Mouse (Mus musculus) megakaryocyte, embryonic 14.5 days (primary cell): ENCODE results near the gene Cldn4. TPM values are rescaled to one million over a fixed set of nuclear protein-coding genes. Genes with fewer than 3 reads are reported as not detected.
A peak's percentile ranks its signal among the peaks of the same experiment; 100 is the strongest.
"Not testable (repeated sequence)": the region's sequence is repeated elsewhere in the genome, so short reads cannot be mapped to it uniquely, and the experiment has no call there.

ENCODE experiments used
- H3K27me3 ChIP-seq: replicated peaks from 2 replicates; pipeline ENCODE3; 2012; ENCODE audit warnings: inconsistent platforms
- H3K36me3 ChIP-seq: replicated peaks from 2 replicates; pipeline ENCODE3; 2012; ENCODE audit warnings: low read length, inconsistent platforms, mixed read lengths
- H3K4me1 ChIP-seq: 2 replicates; pipeline ENCODE4 v1.6.1; 2012; ENCODE audit warnings: inconsistent platforms
- H3K4me3 ChIP-seq: replicated peaks from 2 replicates; pipeline ENCODE3; 2012; ENCODE audit warnings: moderate library complexity, mild to moderate bottlenecking, inconsistent platforms
- H3K9me3 ChIP-seq: 2 replicates; pipeline ENCODE4 v1.6.1; 2012; ENCODE audit warnings: inconsistent platforms
- FLI1 ChIP-seq: IDR thresholded peaks from 2 replicates; pipeline ENCODE4 v1.6.1; 2012; ENCODE audit warnings: low read length, inconsistent platforms, mixed read lengths
- GATA1 ChIP-seq: IDR thresholded peaks from 3 replicates; pipeline ENCODE4 v1.6.1; 2012; ENCODE audit warnings: mixed read lengths, low read length, inconsistent platforms, borderline replicate concordance
- polyA plus RNA-seq: library from polyadenylated mRNA; stranded (reverse); fragments of >175 nt; gene quantifications from 2 replicates; pipeline ENCODE4 v1.2.3, GENCODE M21; 2012; ENCODE audit warnings: low replicate concordance; ENCODE audit not compliant: insufficient read depth

Gene Cldn4
- polyA plus RNA-seq, 1 experiment, result not detected

DNA sequence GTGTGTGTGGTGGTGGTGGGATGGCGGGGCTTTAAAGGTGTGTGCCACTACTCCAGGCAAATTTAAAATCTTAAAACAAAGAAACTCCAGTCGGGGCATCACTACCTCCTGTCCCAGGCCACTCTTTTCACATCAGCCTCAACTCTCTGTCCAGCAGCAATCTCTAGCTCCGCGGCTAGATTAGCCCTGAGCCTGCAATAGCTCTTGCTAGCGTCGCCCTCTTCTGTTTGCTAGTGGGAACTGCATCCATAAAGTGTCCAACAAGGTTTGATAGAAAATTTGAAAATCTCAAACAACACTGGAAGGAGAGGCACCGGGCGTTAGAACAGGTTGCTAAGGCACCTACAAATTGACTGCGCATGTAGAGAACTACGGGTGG is 18.7 kb upstream of the Cldn4 start:
- no peaks in the 10 kb centered on the region for H3K9me3 ChIP-seq
- H3K4me3 ChIP-seq, result peak overlapping the region; percentile 90
- H3K27me3 ChIP-seq, result peaks cover 21% of the 10 kb centered on the region

DNA sequence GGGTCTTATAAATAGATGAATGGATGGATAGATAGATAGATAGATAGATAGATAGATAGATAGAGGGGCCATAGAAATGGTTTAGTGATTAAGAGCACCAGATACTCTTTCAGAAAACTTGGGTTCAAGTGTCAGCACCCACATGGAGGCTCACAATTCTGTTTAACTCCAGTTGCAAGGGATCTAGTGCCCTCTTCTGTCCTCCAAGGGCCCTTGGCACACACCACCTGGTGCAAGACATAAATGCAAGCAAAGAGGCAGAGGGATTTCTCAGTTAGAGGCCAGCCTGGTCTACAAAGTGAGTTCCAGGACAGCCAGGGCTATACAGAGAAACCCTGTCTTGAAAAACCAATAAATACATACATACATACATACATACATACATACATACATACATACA is 17.9 kb upstream of the Cldn4 start:
- H3K4me1 ChIP-seq, result peaks cover 57% of the 10 kb centered on the region
- H3K9me3 ChIP-seq, H3K36me3 ChIP-seq, H3K4me3 ChIP-seq: not testable (repeated sequence)
- peaks cover 21% of the 10 kb centered on the region for H3K27me3 ChIP-seq

More for the DNA sequence above, 18.7 kb upstream of the Cldn4 start:
- Histone ChIP-seq H3K36me3 (no peaks in the 10 kb centered on the region), H3K4me1 (peaks cover 49% of the 10 kb centered on the region)
- no peak for TF ChIP-seq FLI1
- no peak for TF ChIP-seq GATA1

DNA sequence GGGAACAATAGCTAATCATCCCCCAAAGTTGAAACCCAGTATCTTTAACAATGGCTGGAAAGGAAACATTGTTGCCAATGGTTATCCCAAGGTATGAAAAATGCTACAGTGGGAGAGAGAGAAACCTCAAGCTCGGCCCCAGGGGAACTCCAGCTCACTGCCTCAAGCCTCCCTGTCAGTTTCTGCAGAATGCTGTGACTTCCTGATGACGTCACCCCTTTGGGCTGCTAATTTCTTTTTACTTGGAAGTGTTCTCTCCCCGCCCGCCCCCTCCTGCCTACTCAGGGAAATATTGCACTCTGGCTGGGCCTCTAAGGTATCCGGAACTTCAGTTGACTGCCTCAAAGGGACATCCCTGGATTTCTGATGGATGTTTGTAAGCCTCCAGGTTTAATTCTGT is 16.8 kb upstream of the Cldn4 start:
- no peaks in the 10 kb centered on the region for H3K36me3 ChIP-seq

DNA sequence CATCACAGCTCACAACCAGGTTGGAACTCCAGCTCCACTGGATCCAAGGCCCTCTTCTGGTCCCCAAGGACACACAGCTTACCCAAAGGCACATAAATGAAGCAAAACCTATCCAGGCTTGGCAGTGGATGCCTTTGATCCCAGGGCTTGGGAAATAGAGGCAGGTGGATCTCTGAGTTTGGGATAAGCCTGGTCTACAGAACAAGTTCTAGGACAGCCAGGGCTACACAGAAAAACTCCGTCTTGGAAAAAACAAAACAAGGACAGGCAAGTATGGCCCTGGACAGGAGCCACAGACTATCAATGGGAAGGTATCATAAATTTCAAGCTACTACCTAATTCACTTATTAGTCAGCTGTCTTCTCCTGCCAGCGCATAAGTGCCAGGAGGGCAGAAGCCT is 14.8 kb upstream of the Cldn4 start:
- Histone ChIP-seq H3K36me3 (no peaks in the 10 kb centered on the region), H3K9me3 (no peaks in the 10 kb centered on the region), H3K27me3 (peaks cover 1% of the 10 kb centered on the region), H3K4me3 (no peak overlapping the region), H3K4me1 (peaks cover 87% of the 10 kb centered on the region)
- TF ChIP-seq GATA1, result no peak
- no peak for TF ChIP-seq FLI1

More for the DNA sequence above, 16.8 kb upstream of the Cldn4 start:
- TF ChIP-seq GATA1 (no peak), FLI1 (no peak)
- Histone ChIP-seq H3K27me3 (peaks cover 17% of the 10 kb centered on the region), H3K4me1 (peaks cover 68% of the 10 kb centered on the region), H3K4me3 (no peak overlapping the region), H3K9me3 (no peaks in the 10 kb centered on the region)

DNA sequence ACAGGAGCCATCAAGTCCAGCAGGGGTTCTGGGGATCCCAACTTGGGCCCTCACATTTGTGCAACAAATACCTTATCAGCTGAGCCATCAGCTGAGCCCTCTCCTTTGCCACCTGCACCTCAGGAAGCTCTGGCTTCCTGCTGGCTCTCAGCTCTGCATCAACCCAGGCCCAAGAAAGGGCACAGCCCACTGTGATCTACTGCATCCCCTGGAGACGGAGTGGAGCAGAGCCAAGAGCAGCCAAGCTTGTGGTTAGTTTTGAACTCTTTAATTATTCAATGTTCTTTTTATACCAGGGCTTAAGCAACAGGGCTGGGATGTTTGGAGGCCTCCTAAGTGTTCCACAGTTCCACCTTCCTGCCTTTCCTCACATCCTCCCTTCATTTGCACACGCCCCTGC is 13.7 kb upstream of the Cldn4 start:
- H3K4me3 ChIP-seq, result no peak overlapping the region
- peaks cover 87% of the 10 kb centered on the region for H3K4me1 ChIP-seq
- no peak for TF ChIP-seq FLI1
- TF ChIP-seq GATA1, result no peak
- no peaks in the 10 kb centered on the region for H3K27me3 ChIP-seq
- no peaks in the 10 kb centered on the region for H3K36me3 ChIP-seq
- no peaks in the 10 kb centered on the region for H3K9me3 ChIP-seq

DNA sequence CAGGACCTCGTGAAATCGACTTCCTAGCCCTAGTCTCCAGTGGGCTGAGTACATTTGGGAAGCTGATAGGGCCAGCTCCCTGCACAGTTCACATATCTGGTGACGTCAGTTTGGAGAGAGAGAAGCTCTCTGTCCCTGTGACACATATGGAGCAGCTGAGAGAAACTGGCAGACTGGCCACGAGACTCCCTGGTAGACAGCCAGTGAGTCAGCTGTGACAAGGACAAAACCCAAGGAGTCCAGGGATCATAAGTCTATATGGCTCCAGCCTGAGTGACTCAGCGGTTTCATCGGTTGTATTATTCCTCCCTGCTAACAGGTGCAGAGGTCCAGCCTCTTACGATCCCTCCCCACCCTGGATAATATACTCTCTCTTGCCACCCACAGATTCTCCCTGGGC is 12.4 kb upstream of the Cldn4 start:
- Histone ChIP-seq H3K36me3 (no peaks in the 10 kb centered on the region), H3K27me3 (no peaks in the 10 kb centered on the region), H3K9me3 (no peaks in the 10 kb centered on the region), H3K4me1 (peaks cover 89% of the 10 kb centered on the region), H3K4me3 (peak overlapping the region; percentile 62)
- TF ChIP-seq GATA1, result no peak
- no peak for TF ChIP-seq FLI1

DNA sequence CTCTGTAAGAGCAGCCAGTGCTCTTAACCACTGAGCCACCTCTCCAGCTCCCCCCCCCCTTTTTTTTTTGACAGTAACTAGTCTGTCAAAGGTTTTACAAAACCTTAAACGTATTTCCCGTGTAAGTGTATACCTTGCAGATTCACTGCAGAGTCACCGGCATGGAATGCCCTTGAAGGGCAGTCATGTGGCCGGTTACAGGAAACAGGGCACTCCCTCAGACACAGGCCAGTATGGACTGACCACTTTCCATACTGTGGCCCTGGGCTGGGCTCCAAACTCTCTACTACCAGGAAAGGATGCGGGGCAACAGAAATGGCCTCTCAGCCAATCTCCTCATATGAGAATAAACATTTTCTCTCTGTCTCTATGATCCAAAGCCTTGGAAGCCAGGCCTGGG is 8.8 kb upstream of the Cldn4 start:
- TF ChIP-seq GATA1 (no peak), FLI1 (no peak)

DNA sequence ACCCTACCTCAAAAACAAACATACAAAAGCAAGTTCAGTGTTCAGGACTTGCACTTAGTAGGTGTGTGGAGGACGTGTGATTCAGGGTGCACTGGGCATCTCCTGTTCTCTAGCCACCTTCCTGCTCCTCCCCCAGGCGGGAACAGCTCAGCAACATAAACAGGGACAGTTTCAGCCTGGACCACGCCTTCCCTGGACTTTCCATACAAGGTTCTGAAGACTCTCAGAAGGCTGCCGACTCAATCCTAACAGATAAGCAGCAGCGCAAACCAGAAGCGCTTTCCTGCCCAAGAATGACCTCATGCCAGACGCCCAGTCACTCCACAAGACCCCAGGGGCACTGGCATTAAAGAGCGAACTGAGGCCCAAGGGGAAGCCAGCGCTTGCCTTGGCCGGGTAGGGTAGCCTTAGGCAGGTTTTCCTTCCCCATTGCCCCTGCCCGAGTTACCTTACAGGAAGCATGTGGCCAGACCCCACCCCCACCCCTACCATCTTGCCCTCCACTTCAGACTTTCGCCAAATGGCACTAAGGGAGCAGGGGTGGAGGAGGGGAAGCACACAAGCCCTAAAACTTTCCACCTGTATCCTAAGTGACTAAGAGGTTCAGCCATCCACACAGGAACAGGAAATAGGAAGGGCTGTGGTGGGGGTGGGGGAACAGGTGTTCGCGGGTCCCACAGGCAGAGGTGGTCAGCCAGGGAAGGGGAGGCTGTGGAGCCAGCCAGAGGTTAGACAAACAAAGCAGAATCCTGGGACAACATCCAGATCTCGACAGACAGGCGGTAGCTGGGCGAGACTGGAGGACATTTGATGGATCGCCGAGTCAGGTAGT is 4.5 kb upstream of the Cldn4 start:
- Histone ChIP-seq H3K27me3 (peaks cover 3% of the 10 kb centered on the region), H3K4me1 (peaks cover 83% of the 10 kb centered on the region), H3K9me3 (no peaks in the 10 kb centered on the region), H3K4me3 (peak overlapping the region; percentile 85), H3K36me3 (no peaks in the 10 kb centered on the region)
- no peak for TF ChIP-seq GATA1
- TF ChIP-seq FLI1, result no peak

More for the DNA sequence above, 8.8 kb upstream of the Cldn4 start:
- no peak overlapping the region for H3K4me3 ChIP-seq
- no peaks in the 10 kb centered on the region for H3K27me3 ChIP-seq
- no peaks in the 10 kb centered on the region for H3K9me3 ChIP-seq
- peaks cover 94% of the 10 kb centered on the region for H3K4me1 ChIP-seq
- no peaks in the 10 kb centered on the region for H3K36me3 ChIP-seq

DNA sequence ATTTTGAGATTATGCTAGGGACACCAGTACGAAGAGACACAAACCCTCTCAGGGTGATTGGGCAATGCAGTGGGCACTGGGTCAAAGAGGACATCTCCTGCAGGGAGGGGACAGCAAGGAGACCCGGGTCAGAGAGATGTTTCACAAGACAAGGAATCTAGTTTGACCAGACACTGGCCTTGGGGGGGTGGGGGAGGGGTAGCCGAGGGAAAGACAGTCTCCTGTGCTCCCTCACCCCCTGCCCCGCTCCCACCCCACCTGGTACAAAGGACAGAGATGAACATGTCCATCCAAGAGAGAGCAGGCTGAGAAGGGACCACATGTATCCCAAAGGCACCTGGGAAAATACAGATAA is 1.3 kb upstream of the Cldn4 start:
- H3K27me3 ChIP-seq, result peaks cover 11% of the 10 kb centered on the region
- H3K36me3 ChIP-seq, result no peaks in the 10 kb centered on the region
- peaks cover 80% of the 10 kb centered on the region for H3K4me1 ChIP-seq
- TF ChIP-seq FLI1 (no peak), GATA1 (no peak)
- no peaks in the 10 kb centered on the region for H3K9me3 ChIP-seq
- no peak overlapping the region for H3K4me3 ChIP-seq

DNA sequence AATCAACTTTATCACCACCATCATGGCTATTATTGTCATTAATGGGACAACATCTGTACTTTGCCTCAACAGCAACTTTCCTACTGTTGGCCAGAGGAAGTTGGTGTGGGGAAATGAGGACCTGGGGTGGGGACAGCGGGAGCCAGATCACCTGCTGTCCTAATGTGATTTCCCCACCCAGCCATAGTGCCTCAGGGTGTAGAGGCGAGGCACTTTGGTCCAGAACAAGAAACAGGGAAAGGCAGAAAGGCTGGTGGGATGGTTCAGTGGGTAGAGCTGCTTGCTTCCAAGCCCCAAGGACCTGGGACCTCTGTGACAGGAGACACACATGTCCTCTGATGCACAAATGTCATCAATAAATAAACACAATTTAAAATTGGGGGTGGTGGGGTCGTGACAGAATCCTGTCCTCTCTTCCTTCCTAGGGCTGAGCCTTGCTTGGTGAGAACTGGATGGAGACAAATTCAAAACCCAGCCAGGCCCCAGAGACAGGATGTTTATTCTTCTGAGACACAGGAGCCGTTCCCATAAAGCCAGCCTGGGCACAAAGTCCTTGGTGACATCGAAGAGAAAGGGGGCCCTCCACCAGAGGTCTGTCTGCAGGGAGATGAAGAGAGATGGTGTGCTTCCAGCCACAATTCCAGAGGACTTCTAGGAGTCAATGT is 818 bp upstream of the Cldn4 start:
- H3K4me3 ChIP-seq, result no peak overlapping the region

More for the DNA sequence above, 818 bp upstream of the Cldn4 start:
- Histone ChIP-seq H3K27me3 (peaks cover 11% of the 10 kb centered on the region), H3K9me3 (no peaks in the 10 kb centered on the region), H3K36me3 (no peaks in the 10 kb centered on the region), H3K4me1 (peaks cover 80% of the 10 kb centered on the region)
- TF ChIP-seq GATA1, result no peak
- TF ChIP-seq FLI1, result no peak
